Comparison of ENCODE assay signal across 8 mouse cellular contexts in the genomic region with DNA sequence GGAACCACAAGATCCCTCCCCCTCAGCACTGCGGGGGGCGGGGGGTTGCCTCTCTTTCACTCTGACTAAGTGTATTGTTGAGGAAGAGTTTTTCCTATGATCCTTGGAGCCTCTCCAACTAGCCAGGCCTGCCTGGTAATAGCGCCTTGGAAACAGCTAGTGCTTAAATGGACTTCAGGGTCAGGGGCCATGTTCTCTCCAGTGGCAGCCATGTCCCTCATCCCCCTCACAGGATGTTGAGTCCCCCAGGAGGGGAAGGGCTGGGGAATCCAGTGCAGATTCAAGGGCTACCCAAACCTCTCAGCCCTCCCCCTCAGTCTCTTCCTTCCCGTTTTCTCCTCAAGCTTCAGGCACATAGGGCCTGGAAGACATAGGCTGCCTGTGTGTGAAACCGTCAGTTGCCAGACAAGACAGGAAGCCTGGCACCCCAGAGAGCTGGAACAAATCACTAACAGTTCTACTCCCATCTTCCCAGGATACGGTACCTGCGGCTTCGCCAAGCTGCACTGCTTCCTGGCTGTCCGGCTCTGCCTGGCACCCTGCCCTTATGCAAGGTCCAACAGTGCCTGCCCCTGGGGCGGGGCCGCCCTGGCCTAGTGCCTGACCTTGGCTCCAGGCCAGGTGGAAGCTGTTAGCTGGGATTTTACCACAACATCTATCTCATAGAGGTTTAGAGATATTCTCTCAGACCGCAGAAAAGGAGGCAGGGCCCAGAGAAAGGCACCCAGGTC. TPM values are rescaled to one million over a fixed set of nuclear protein-coding genes. Genes with fewer than 3 reads are reported as not detected.
DNase-seq lines count a peak whose midpoint lies in the region; ATAC-seq lines count a peak whose summit lies in the region.

A gene (minus strand): TSS at position 598 of the 731 bp plus-strand sequence.

- DNase-seq in Muller cell, postnatal 12 days (ENCODE audit: inconsistent ontology term) = peak; percentile 86
- DNase-seq in heart, postnatal 36 days = peak; percentile 93 to 94
- peak; percentile 43 to 60 for DNase-seq in layer of hippocampus, adult 18-20 months (ENCODE audit: low spot score in 2 of 2)
- DNase-seq in lung, postnatal 10 days = peak; percentile 93
- DNase-seq in right cerebral cortex, adult 18-20 months = peak; percentile 57
- no peak for DNase-seq in natural killer cell, adult 2 months (ENCODE audit: low spot score in 2 of 2)

- peak; percentile 65; the same call in 1 of the 2 replicates for ATAC-seq in cerebellum, adult (ENCODE audit: insufficient number of reproducible peaks, low FRiP score, low TSS enrichment)
- ATAC-seq in frontal cortex, adult (ENCODE audit: low TSS enrichment) = peak; percentile 27; the same call in 1 of the 2 replicates

- intact Hi-C loops in heart, postnatal 36 days (cut with DNase I) = no loop called here

RNA-seq across cellular contexts. Expression of the gene that starts here (rescaled TPM):
- total RNA-seq in heart, postnatal 36 days (2021) = 1 to 10 TPM; 1.5 to 1.6 TPM
- 1 to 10 TPM; 3.2 to 3.5 TPM for total RNA-seq in layer of hippocampus, adult 18-20 months (2021)

Comparison
In these comparisons a context has a peak if more than half of its experiments do, and no peak if none do; other contexts are left out.
1. DNase-seq: peak in Muller cell, postnatal 12 days (single experiment), heart, postnatal 36 days (2 of 2), layer of hippocampus, adult 18-20 months (2 of 2), lung, postnatal 10 days (single experiment) and right cerebral cortex, adult 18-20 months (single experiment); none in natural killer cell, adult 2 months (0 of 2).